Mouse (Mus musculus) lung, adult 2 months (tissue): ENCODE results near the gene Fam169b.

Experiments
- CTCF ChIP-seq: fragments of 200-500 bp; IDR thresholded peaks from 2 replicates; pipeline ENCODE4 v1.5.1; 2011; ENCODE audit warnings: mild to moderate bottlenecking, low read length, control low read depth; ENCODE audit not compliant: insufficient read depth
- POLR2A ChIP-seq: fragments of 200-500 bp; IDR thresholded peaks from 2 replicates; pipeline ENCODE4 v1.6.1; 2011; ENCODE audit warnings: low read depth, mild to moderate bottlenecking, control low read depth, low read length, borderline replicate concordance; ENCODE audit errors: extremely low read depth

DNA sequence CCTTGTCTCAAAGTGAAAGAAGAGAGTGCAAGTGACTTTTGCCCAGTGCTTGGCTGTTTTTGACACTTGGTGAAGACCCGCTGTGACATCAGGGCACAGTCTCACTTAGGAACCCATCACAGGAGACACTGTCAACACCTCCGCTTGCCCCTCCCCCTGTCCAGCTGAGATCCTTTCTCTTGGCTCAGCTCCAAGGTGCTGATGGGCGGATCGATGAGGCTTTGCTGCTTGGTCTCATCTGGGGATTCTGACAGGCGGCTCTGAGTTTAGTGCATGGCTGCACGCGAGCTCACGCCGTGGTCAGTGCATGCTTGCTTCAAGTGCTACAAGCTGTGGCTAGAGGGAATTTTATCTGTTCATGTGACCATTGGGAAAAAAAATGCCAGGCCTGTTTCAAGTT is 108.5 kb downstream of the Fam169b start:
- TF ChIP-seq POLR2A, result no peak
- no peak for TF ChIP-seq CTCF
